Mouse (Mus musculus) spleen, adult 10 weeks (tissue): Measurements from ENCODE around the gene Kiss1r. TPM values are rescaled to one million over a fixed set of nuclear protein-coding genes. Genes with fewer than 3 reads are reported as not detected.

ENCODE experiments used
- polyA plus RNA-seq: library from polyadenylated mRNA; stranded (reverse); fragments of 350-450 nt; fragmentation: Illumina TruSeq; extraction: RNeasy Lipid Tissue Mini Kit (QIAGEN cat#74804); gene quantifications from one replicate; pipeline ENCODE4 v1.2.3, GENCODE M21; 2015; ENCODE audit warnings: low replicate concordance; ENCODE audit not compliant: insufficient read depth

Gene Kiss1r
- 0.33 TPM for polyA plus RNA-seq

GRCm38 (mm10) chr10:79916808-79917531, at the start of gene Kiss1r:
Gene Kiss1r (plus strand): TSS chr10:79916971.

DNA sequence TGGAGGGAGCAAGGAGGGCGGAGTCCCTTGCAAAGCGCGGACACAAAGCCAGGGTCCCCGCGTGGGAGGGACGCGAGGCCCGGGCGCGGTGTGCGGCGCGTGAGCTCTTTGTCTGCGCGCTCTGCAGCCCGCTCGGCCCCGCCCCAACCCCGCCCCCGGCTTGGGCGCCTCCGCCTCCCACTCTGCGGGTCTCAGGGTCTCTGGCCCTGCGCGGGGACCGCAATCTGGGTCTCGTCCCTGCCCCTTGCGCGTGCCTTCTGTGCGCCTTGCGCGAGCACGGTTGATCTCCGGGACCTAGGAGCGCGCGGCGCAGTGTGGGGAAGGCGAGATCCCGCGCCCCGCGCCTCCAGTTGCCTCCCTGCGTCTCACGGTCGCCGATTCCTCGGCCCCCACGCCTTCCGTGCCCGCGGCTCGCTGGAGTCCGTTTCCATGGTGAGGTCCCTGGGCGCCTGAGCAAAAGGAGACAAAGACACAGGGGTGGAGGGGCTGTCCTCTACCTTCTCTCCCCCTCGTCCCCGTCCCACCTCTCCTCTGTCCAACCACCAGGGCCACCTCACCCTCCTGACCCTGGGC, 42.4 kb upstream of the Kiss1r start, which contains the start of the genes Prtn3 and Plppr3:
Gene Prtn3, plus strand, starts transcription at position 187 of the 573 bp plus-strand sequence.
Gene Plppr3, minus strand, starts transcription at position 345 of the 573 bp plus-strand sequence.

GRCm38 (mm10) chr10:79886054-79886453, 30.7 kb upstream of the Kiss1r start, which contains the start of gene Elane:
Gene Elane (plus strand): TSS chr10:79886247.

DNA sequence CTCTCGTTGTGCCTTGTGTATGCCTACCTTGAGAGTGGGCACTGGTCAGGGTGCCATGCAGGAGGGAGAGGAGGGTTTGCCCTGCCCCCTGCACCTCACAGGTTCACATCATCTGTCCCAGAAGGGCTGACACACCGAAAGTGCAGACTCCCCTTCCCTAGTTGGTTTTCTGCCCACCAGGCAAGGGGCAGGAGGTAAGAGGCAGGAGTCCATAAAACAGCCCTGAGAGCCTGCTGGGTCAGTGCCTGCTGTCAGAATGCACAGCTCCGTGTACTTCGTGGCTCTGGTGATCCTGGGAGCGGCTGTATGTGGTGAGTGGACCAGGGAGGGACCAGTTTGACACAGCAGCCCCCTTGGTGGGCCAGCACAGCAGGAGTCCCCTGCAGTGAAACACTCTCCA, 26.1 kb upstream of the Kiss1r start, which contains the start of gene Cfd:
Gene Cfd, plus strand, starts transcription at position 184 of the 400 bp plus-strand sequence.

DNA sequence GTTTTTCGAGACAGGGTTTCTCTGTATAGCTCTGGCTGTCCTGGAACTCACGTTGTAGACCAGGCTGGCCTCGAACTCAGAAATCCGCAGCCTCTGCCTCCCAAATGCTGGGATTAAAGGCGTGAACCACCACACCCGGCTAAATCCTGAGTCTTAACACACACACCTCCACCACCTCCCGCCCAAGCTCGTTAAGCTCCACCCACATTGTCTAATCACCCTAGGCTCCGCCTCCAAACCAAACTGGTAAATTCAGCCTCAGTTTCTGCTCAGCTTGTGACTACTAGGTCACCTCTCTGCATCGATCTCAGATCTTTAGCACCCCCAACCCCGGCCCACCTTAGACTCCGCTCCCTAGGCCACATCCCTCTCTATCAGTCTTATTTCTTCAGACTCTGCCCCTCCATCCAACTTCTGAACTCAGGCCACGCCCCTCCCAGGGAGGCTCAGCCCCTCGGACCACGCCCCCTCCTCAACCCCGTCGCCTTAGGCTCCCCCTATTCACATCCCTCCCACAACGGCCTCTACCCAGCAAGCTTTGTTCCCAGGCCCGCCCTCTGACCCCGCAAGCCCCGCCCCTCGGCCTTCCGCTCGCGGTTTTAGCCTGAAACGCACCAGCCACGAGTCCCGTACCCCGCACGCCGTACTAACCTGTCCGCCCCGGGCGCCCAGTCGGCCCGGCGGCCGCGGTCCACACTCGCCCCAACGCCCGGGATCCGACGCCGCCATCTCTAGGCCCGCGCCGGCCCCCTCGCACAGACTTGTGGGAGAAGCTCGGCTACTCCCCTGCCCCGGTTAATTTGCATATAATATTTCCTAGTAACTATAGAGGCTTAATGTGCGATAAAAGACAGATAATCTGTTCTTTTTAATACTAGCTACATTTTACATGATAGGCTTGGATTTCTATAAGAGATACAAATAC, 8.3 kb upstream of the Kiss1r start, which contains the start of gene Med16:
Gene Med16, minus strand, starts transcription at position 757 of the 925 bp plus-strand sequence.

GRCm38 (mm10) chr10:79910556-79910955, 6.2 kb upstream of the Kiss1r start, which contains the start of gene Gm26602:
Gene Gm26602 (plus strand): TSS chr10:79910856.

GRCm38 (mm10) chr10:79920958-79921535, 4.3 kb downstream of the Kiss1r start, which contains the start of gene R3hdm4:
Gene R3hdm4 (minus strand): TSS chr10:79921208.

GRCm38 (mm10) chr10:79926491-79927323, 9.9 kb downstream of the Kiss1r start, which contains the start of gene Arid3a:
Gene Arid3a (plus strand): TSS chr10:79927043.

DNA sequence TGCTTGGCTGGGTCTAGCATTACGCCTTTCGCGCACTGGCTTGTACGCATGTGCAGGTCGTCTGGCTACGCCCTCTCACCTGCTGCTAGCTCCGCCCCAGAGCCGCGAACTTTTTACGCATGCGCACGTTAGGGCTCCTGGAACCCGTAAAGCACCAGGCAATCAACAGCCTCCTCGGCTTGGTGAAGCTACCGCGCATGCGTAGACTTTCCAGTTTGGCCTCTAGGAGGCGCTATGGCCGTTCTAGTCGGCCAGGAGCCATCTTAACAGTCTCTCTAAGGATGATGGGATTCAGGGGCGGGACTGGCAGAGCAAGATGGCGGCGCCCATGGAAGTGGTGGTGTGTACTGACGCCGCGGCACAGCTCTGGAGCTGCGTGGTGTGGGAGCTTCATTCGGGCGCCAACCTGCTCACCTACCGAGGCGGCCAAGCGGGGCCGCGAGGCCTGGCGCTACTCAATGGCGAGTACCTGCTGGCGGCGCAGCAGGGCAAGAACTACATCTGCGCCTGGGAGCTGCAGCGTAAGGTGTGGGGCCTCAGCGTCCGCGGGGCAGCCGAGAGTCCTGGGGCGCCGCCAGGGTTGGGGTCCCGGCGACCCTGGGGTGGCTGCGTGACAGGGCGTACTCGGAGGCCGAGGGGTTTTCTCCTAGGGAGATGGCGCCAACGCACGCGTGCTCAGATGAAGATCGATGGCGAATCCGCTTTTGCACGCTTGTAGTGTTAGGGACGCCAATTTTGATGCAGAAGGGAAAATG, 43.3 kb downstream of the Kiss1r start, which contains the start of gene Wdr18:
Gene Wdr18, plus strand, starts transcription at position 306 of the 755 bp plus-strand sequence.

GRCm38 (mm10) chr10:79970415-79971182, 53.8 kb downstream of the Kiss1r start, which contains the start of gene Grin3b:
Gene Grin3b (plus strand): TSS chr10:79970715.

Other genes starting within 250 kb of the Kiss1r start
- gene Tpgs1, start 247.6 kb upstream of the Kiss1r start, polyA plus RNA-seq, result 6.4 TPM
- gene Cdc34, start 234.8 kb upstream of the Kiss1r start, polyA plus RNA-seq, result 43.0 TPM
- gene Gzmm, start 228.0 kb upstream of the Kiss1r start, polyA plus RNA-seq, result 1.5 TPM
- gene Bsg, start 212.5 kb upstream of the Kiss1r start, polyA plus RNA-seq, result 159 TPM
- gene Hcn2, start 200.3 kb upstream of the Kiss1r start, polyA plus RNA-seq, result not detected
- 16.0 TPM for gene Polrmt, start 170.4 kb upstream of the Kiss1r start, polyA plus RNA-seq
- not detected for gene Fgf22, start 161.9 kb upstream of the Kiss1r start, polyA plus RNA-seq
- 5.5 TPM for gene Rnf126, start 150.0 kb upstream of the Kiss1r start, polyA plus RNA-seq
- 1.2 TPM for gene Fstl3, start 139.7 kb upstream of the Kiss1r start, polyA plus RNA-seq
- 0.25 TPM for gene Prss57, start 126.0 kb upstream of the Kiss1r start, polyA plus RNA-seq
- gene Palm, start 123.4 kb upstream of the Kiss1r start, polyA plus RNA-seq, result 3.1 TPM
- gene Misp, start 96.0 kb upstream of the Kiss1r start, polyA plus RNA-seq, result not detected
- gene Ptbp1, start 62.5 kb upstream of the Kiss1r start, polyA plus RNA-seq, result 156 TPM
- not detected for gene Prtn3, start 42.5 kb upstream of the Kiss1r start, polyA plus RNA-seq
- gene Plppr3, start 42.3 kb upstream of the Kiss1r start, polyA plus RNA-seq, result 0.47 TPM
- gene Elane, start 30.7 kb upstream of the Kiss1r start, polyA plus RNA-seq, result 0.35 TPM
- 1.0 TPM for gene Cfd, start 26.1 kb upstream of the Kiss1r start, polyA plus RNA-seq
- gene Med16, start 8.0 kb upstream of the Kiss1r start, polyA plus RNA-seq, result 3.4 TPM
- not detected for gene Gm26602, start 6.1 kb upstream of the Kiss1r start, polyA plus RNA-seq
- 52.3 TPM for gene R3hdm4, start 4.2 kb downstream of the Kiss1r start, polyA plus RNA-seq
- gene Arid3a, start 10.1 kb downstream of the Kiss1r start, polyA plus RNA-seq, result 8.9 TPM
- gene Wdr18, start 43.2 kb downstream of the Kiss1r start, polyA plus RNA-seq, result 10.6 TPM
- gene Grin3b, start 53.7 kb downstream of the Kiss1r start, polyA plus RNA-seq, result not detected
- 23.2 TPM for gene Tmem259, start 67.4 kb downstream of the Kiss1r start, polyA plus RNA-seq
- 160 TPM for gene Cnn2, start 71.6 kb downstream of the Kiss1r start, polyA plus RNA-seq
- 10.9 TPM for gene Abca7, start 79.5 kb downstream of the Kiss1r start, polyA plus RNA-seq
- gene Arhgap45, start 99.7 kb downstream of the Kiss1r start, polyA plus RNA-seq, result 93.1 TPM
- gene Polr2e, start 122.8 kb downstream of the Kiss1r start, polyA plus RNA-seq, result 19.3 TPM
- gene Gpx4, start 130.2 kb downstream of the Kiss1r start, polyA plus RNA-seq, result 128 TPM
- 22.6 TPM for gene Sbno2, start 188.6 kb downstream of the Kiss1r start, polyA plus RNA-seq
- gene Stk11, start 198.8 kb downstream of the Kiss1r start, polyA plus RNA-seq, result 58.7 TPM
- 23.7 TPM for gene Atp5d, start 221.7 kb downstream of the Kiss1r start, polyA plus RNA-seq
- gene Cbarp, start 223.9 kb downstream of the Kiss1r start, polyA plus RNA-seq, result 1.2 TPM
- 29.3 TPM for gene Midn, start 231.3 kb downstream of the Kiss1r start, polyA plus RNA-seq
- 81.8 TPM for gene Cirbp, start 249.0 kb downstream of the Kiss1r start, polyA plus RNA-seq